Mouse (Mus musculus): ENCODE data around the gene Cops8. TPM values are rescaled to one million over a fixed set of nuclear protein-coding genes. Genes with fewer than 3 reads are reported as not detected.

Cops8 gene
- polyA plus RNA-seq, 1 experiment, result 55.7 TPM

- TF ChIP-seq POLR2A (IDR thresholded peaks at IDR 0.05; ENCODE audit: control insufficient read depth, low read depth, low read length), result no peak
- TF ChIP-seq CTCF (IDR thresholded peaks at IDR 0.05; ENCODE audit: control insufficient read depth, insufficient read depth, insufficient replicate concordance, low read depth, low read length), result no peak
- H3K27ac ChIP-seq (ENCODE audit: control insufficient read depth, insufficient read depth, low read depth, low read length), result no peak overlapping the region
- H3K36me3 ChIP-seq (ENCODE audit: control insufficient read depth, insufficient read depth, low read length), result no peaks in the 10 kb centered on the region
- H3K4me3 ChIP-seq (ENCODE audit: control insufficient read depth, low read depth, low read length), result no peak overlapping the region
- no peaks in the 10 kb centered on the region for H3K27me3 ChIP-seq (ENCODE audit: control insufficient read depth, insufficient read depth, low read length)
- H3K4me1 ChIP-seq (ENCODE audit: control insufficient read depth, insufficient read depth, low read length), result peaks cover 3% of the 10 kb centered on the region; the same call in 1 of the 2 replicates
Measured at GRCm38 (mm10) chr1:90601096-90601495, 1.7 kb upstream of the Cops8 start.

GRCm38 (mm10) chr1:90603561-90603887, 743 bp downstream of the Cops8 start:
- no peak for TF ChIP-seq POLR2A (IDR thresholded peaks at IDR 0.05; ENCODE audit: control insufficient read depth, low read depth, low read length)
- TF ChIP-seq CTCF (IDR thresholded peaks at IDR 0.05; ENCODE audit: control insufficient read depth, insufficient read depth, insufficient replicate concordance, low read depth, low read length), result no peak
- peak overlapping the region; percentile 58 for H3K27ac ChIP-seq (ENCODE audit: control insufficient read depth, insufficient read depth, low read depth, low read length)
- peaks cover 3% of the 10 kb centered on the region; the same call in 1 of the 2 replicates for H3K4me1 ChIP-seq (ENCODE audit: control insufficient read depth, insufficient read depth, low read length)
- peaks cover 4% of the 10 kb centered on the region for H3K36me3 ChIP-seq (ENCODE audit: control insufficient read depth, insufficient read depth, low read length)
- H3K27me3 ChIP-seq (ENCODE audit: control insufficient read depth, insufficient read depth, low read length), result no peaks in the 10 kb centered on the region
- H3K4me3 ChIP-seq (ENCODE audit: control insufficient read depth, low read depth, low read length), result peak overlapping the region; percentile 91

- TF ChIP-seq POLR2A (IDR thresholded peaks at IDR 0.05; ENCODE audit: control insufficient read depth, low read depth, low read length), result no peak
- TF ChIP-seq CTCF (IDR thresholded peaks at IDR 0.05; ENCODE audit: control insufficient read depth, insufficient read depth, insufficient replicate concordance, low read depth, low read length), result no peak
- Histone ChIP-seq H3K27ac (ENCODE audit: control insufficient read depth, insufficient read depth, low read depth, low read length) (no peak overlapping the region), H3K27me3 (ENCODE audit: control insufficient read depth, insufficient read depth, low read length) (no peaks in the 10 kb centered on the region), H3K4me3 (ENCODE audit: control insufficient read depth, low read depth, low read length) (no peak overlapping the region), H3K36me3 (ENCODE audit: control insufficient read depth, insufficient read depth, low read length) (peaks cover 4% of the 10 kb centered on the region), H3K4me1 (ENCODE audit: control insufficient read depth, insufficient read depth, low read length) (no peaks in the 10 kb centered on the region)
Measured at GRCm38 (mm10) chr1:90609363-90609762, 6.6 kb downstream of the Cops8 start.

- Histone ChIP-seq H3K4me1 (ENCODE audit: control insufficient read depth, insufficient read depth, low read length) (peaks cover 2% of the 10 kb centered on the region; the same call in 1 of the 2 replicates), H3K4me3 (ENCODE audit: control insufficient read depth, low read depth, low read length) (no peak overlapping the region), H3K27me3 (ENCODE audit: control insufficient read depth, insufficient read depth, low read length) (no peaks in the 10 kb centered on the region), H3K36me3 (ENCODE audit: control insufficient read depth, insufficient read depth, low read length) (no peaks in the 10 kb centered on the region; the same call in 1 of the 2 replicates), H3K27ac (ENCODE audit: control insufficient read depth, insufficient read depth, low read depth, low read length) (peak overlapping the region; percentile 19; the same call in 1 of the 2 replicates)
- TF ChIP-seq POLR2A (IDR thresholded peaks at IDR 0.05; ENCODE audit: control insufficient read depth, low read depth, low read length) (no peak), CTCF (IDR thresholded peaks at IDR 0.05; ENCODE audit: control insufficient read depth, insufficient read depth, insufficient replicate concordance, low read depth, low read length) (no peak)
Measured at GRCm38 (mm10) chr1:90617258-90617657, 14.5 kb downstream of the Cops8 start.

- TF ChIP-seq POLR2A (IDR thresholded peaks at IDR 0.05; ENCODE audit: control insufficient read depth, low read depth, low read length) (no peak), CTCF (IDR thresholded peaks at IDR 0.05; ENCODE audit: control insufficient read depth, insufficient read depth, insufficient replicate concordance, low read depth, low read length) (no peak)
- Histone ChIP-seq H3K4me3 (ENCODE audit: control insufficient read depth, low read depth, low read length) (no peak overlapping the region), H3K27me3 (ENCODE audit: control insufficient read depth, insufficient read depth, low read length) (no peaks in the 10 kb centered on the region), H3K4me1 (ENCODE audit: control insufficient read depth, insufficient read depth, low read length) (no peaks in the 10 kb centered on the region; the same call in 1 of the 2 replicates), H3K36me3 (ENCODE audit: control insufficient read depth, insufficient read depth, low read length) (no peaks in the 10 kb centered on the region), H3K27ac (ENCODE audit: control insufficient read depth, insufficient read depth, low read depth, low read length) (no peak overlapping the region)
Measured at GRCm38 (mm10) chr1:90633415-90634030, 30.7 kb downstream of the Cops8 start.

GRCm38 (mm10) chr1:90634205-90634745, 31.5 kb downstream of the Cops8 start:
- Histone ChIP-seq H3K36me3 (ENCODE audit: control insufficient read depth, insufficient read depth, low read length) (no peaks in the 10 kb centered on the region), H3K27me3 (ENCODE audit: control insufficient read depth, insufficient read depth, low read length) (no peaks in the 10 kb centered on the region), H3K27ac (ENCODE audit: control insufficient read depth, insufficient read depth, low read depth, low read length) (no peak overlapping the region), H3K4me3 (ENCODE audit: control insufficient read depth, low read depth, low read length) (no peak overlapping the region), H3K4me1 (ENCODE audit: control insufficient read depth, insufficient read depth, low read length) (no peaks in the 10 kb centered on the region; the same call in 1 of the 2 replicates)
- no peak for TF ChIP-seq POLR2A (IDR thresholded peaks at IDR 0.05; ENCODE audit: control insufficient read depth, low read depth, low read length)
- no peak for TF ChIP-seq CTCF (IDR thresholded peaks at IDR 0.05; ENCODE audit: control insufficient read depth, insufficient read depth, insufficient replicate concordance, low read depth, low read length)

GRCm38 (mm10) chr1:90638335-90638734, 35.6 kb downstream of the Cops8 start:
- TF ChIP-seq POLR2A (IDR thresholded peaks at IDR 0.05; ENCODE audit: control insufficient read depth, low read depth, low read length) (no peak), CTCF (IDR thresholded peaks at IDR 0.05; ENCODE audit: control insufficient read depth, insufficient read depth, insufficient replicate concordance, low read depth, low read length) (no peak)
- H3K4me1 ChIP-seq (ENCODE audit: control insufficient read depth, insufficient read depth, low read length), result no peaks in the 10 kb centered on the region; the same call in 1 of the 2 replicates
- H3K36me3 ChIP-seq (ENCODE audit: control insufficient read depth, insufficient read depth, low read length), result no peaks in the 10 kb centered on the region
- no peak overlapping the region for H3K27ac ChIP-seq (ENCODE audit: control insufficient read depth, insufficient read depth, low read depth, low read length)
- H3K4me3 ChIP-seq (ENCODE audit: control insufficient read depth, low read depth, low read length), result no peak overlapping the region
- H3K27me3 ChIP-seq (ENCODE audit: control insufficient read depth, insufficient read depth, low read length), result no peaks in the 10 kb centered on the region
